Mouse (Mus musculus) stomach, postnatal 0 days (tissue): Measurements from ENCODE around the gene Olfr613. TPM values are rescaled to one million over a fixed set of nuclear protein-coding genes. Genes with fewer than 3 reads are reported as not detected.

Experiments
- ATAC-seq: fragments of 200-750 bp; cut with Nextera tagmentation; 2 replicates; pipeline ENCODE4 v1.8.0; 2017; ENCODE audit not compliant: low FRiP score, low TSS enrichment
- DNase-seq: peaks from one replicate; pipeline ENCODE4 v3.0.0-alpha.2; 2016; ENCODE audit warnings: low spot score
- H3K27ac ChIP-seq: fragments of 300-500 bp; sonication (generic); replicated peaks from 2 replicates; pipeline ENCODE4 v1.5.1; 2014; ENCODE audit warnings: mild to moderate bottlenecking, control low read depth
- H3K27me3 ChIP-seq: fragments of 300-500 bp; sonication (generic); 2 replicates; pipeline ENCODE4 v1.6.1; 2014; ENCODE audit warnings: low read length; ENCODE audit not compliant: control insufficient read depth, insufficient read depth
- H3K36me3 ChIP-seq: fragments of 300-500 bp; sonication (generic); 2 replicates; pipeline ENCODE4 v1.6.1; 2014; ENCODE audit warnings: low read length, mixed read lengths; ENCODE audit not compliant: control insufficient read depth, insufficient read depth
- H3K4me1 ChIP-seq: fragments of 300-500 bp; sonication (generic); replicated peaks from 2 replicates; pipeline ENCODE4 v1.6.1; 2014; ENCODE audit warnings: antibody characterized with exemption; ENCODE audit not compliant: control insufficient read depth, insufficient read depth
- H3K4me2 ChIP-seq: fragments of 300-500 bp; sonication (generic); replicated peaks from 2 replicates; pipeline ENCODE4 v1.6.1; 2014; ENCODE audit warnings: low read depth, mild to moderate bottlenecking, control low read depth, moderate library complexity
- H3K4me3 ChIP-seq: fragments of 300-500 bp; sonication (generic); 2 replicates; pipeline ENCODE4 v1.5.1; 2014; ENCODE audit warnings: low read depth, low read length, control low read depth
- H3K9ac ChIP-seq: fragments of 300-500 bp; sonication (generic); 2 replicates; pipeline ENCODE4 v1.6.1; 2014; ENCODE audit warnings: mild to moderate bottlenecking, low read length, control low read depth, mixed read lengths
- H3K9me3 ChIP-seq: fragments of 300-500 bp; sonication (generic); 2 replicates; pipeline ENCODE4 v1.6.1; 2016; ENCODE audit warnings: low read length; ENCODE audit not compliant: control insufficient read depth
- CTCF ChIP-seq: IDR thresholded peaks from 2 replicates; pipeline ENCODE4 v1.5.1; 2016; ENCODE audit warnings: antibody characterized with exemption, low read depth, mild to moderate bottlenecking, moderate library complexity
- EP300 ChIP-seq: optimal IDR thresholded peaks from 2 replicates; pipeline ENCODE3; 2016; ENCODE audit warnings: antibody characterized with exemption
- WGBS: fragments of 180-500 bp; shearing (Covaris S2); extraction: QIAGEN DNeasy Blood & Tissue Kit; methylation state at CpG from one replicate; pipeline ENCODE4 v1.1.7; 2014; 5-methylcytosine and 5-hydroxymethylcytosine counted together
- microRNA-seq: library from miRNA; unstranded; fragments of <30 nt; microRNA quantifications from one replicate; pipeline ENCODE4, GENCODE M21; 2016
- polyA plus RNA-seq: library from polyadenylated mRNA; unstranded; fragments of >200 nt; fragmentation: Nextera tagmentation; extraction: Ambion mirVana; gene quantifications from 2 replicates; pipeline ENCODE4 v1.2.1, GENCODE M21; 2015

The Olfr613 gene
- polyA plus RNA-seq, 1 experiment from 2014 or later = not detected

DNA sequence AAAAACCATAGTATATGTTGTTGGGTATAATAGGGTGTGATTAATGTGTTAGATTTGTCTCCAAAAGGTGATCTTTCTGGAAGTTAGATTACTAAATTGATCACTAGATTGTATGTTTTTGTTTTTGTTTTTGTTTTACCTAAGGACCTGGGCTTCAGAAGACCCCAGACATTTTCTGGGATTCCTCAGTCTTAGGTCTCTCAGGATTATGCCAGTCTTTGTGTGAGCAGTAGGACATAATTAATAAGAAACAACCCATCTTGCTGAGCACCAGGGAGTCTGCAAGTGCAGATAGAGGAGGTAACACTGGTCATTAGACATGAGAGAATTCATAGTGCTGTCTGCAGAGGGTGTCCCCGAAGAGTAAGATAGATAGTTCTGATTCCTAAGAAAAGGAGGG lies 24.9 kb downstream of the Olfr613 start, which contains the start of gene Olfr617:
Gene Olfr617, plus strand, starts transcription at position 301 of the 400 bp plus-strand sequence.
- Histone ChIP-seq H3K27me3 (no peaks in the 10 kb centered on the region), H3K36me3 (no peaks in the 10 kb centered on the region), H3K27ac (no peak within 1 kb of the TSS), H3K4me1 (no peaks in the 10 kb centered on the region), H3K9me3 (no peaks in the 10 kb centered on the region), H3K9ac (no peak within 1 kb of the TSS), H3K4me3 (no peak within 1 kb of the TSS), H3K4me2 (no peak within 1 kb of the TSS)
- TF ChIP-seq EP300 (no peak), CTCF (no peak)
- WGBS = 91% methylated on average over 1 of the region's 1 CpGs
- DNase-seq (no peak), ATAC-seq (no peak)

DNA sequence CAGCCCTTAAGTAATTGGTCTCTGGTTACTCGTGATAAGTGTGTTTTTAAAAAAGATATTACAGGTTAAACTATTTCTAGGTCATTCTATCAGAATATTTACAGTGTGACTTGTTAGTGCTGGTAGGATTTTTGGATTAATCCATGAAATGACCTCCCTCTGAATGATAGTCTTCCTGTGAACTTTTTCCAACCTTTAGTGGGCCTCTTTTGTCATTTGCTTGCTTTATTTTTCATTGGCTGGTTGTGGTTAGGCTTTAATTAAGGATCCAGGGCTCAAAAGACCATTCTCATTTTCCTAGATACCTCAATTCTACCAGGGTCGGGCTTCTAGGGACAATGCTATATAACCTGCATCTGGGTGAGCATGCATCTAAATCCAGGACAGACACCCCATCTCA lies 41.9 kb downstream of the Olfr613 start, which contains the start of gene Olfr618:
Gene Olfr618, plus strand, starts transcription at position 301 of the 400 bp plus-strand sequence.
- no peaks in the 10 kb centered on the region for H3K36me3 ChIP-seq
- no peak within 1 kb of the TSS for H3K4me3 ChIP-seq
- no peak for DNase-seq
- 54% methylated on average over 2 of the region's 2 CpGs for WGBS
- no peak for TF ChIP-seq EP300
- no peak for TF ChIP-seq CTCF
- no peak within 1 kb of the TSS for H3K27ac ChIP-seq
- no peaks in the 10 kb centered on the region for H3K4me1 ChIP-seq
- no peak within 1 kb of the TSS for H3K4me2 ChIP-seq
- ATAC-seq = no peak
- H3K9ac ChIP-seq = no peak within 1 kb of the TSS
- H3K27me3 ChIP-seq = no peaks in the 10 kb centered on the region
- H3K9me3 ChIP-seq = no peaks in the 10 kb centered on the region

DNA sequence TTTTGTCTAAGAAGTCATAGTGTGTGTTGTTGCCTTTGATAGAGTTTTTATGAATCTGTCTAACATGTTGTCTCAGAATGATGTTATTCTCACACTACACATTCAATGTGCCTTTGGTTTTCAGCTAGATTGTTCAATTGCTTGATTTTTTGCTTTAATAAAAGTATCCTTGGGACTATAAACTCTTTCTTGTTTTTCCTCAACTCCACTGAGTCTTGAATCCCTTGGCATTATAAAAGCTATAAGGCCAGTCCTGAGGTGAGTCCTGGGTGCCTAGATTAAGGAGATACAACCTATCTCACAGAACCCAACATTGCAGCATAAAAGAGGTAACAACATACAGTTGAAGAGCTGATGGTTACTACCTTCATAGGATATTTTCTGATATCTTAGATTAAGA lies 52.4 kb downstream of the Olfr613 start, which contains the start of gene Olfr619:
Gene Olfr619, plus strand, starts transcription at position 301 of the 400 bp plus-strand sequence.
- no peak for ATAC-seq
- Histone ChIP-seq H3K27ac (no peak within 1 kb of the TSS), H3K4me2 (no peak within 1 kb of the TSS), H3K27me3 (no peaks in the 10 kb centered on the region), H3K9ac (no peak within 1 kb of the TSS), H3K4me3 (no peak within 1 kb of the TSS), H3K36me3 (no peaks in the 10 kb centered on the region), H3K4me1 (no peaks in the 10 kb centered on the region), H3K9me3 (no peaks in the 10 kb centered on the region)
- no peak for TF ChIP-seq EP300
- TF ChIP-seq CTCF = no peak
- no peak for DNase-seq

Small RNA genes lying within 50 kb of the gene (microRNA-seq; reads per million reads assigned to microRNA genes)
- gene Gm26506 = not detected

Other genes with a start within 250 kb of the Olfr613 start
- not detected in 2 replicates for gene Olfr596, start 242.4 kb upstream of the Olfr613 start, polyA plus RNA-seq
- gene Olfr597, start 231.8 kb upstream of the Olfr613 start, polyA plus RNA-seq = not detected in 2 replicates
- gene Olfr598, start 224.5 kb upstream of the Olfr613 start, polyA plus RNA-seq = not detected in 2 replicates
- not detected in 2 replicates for gene Olfr599, start 212.2 kb upstream of the Olfr613 start, polyA plus RNA-seq
- gene Olfr600, start 198.4 kb upstream of the Olfr613 start, polyA plus RNA-seq = not detected in 2 replicates
- gene Olfr601, start 185.4 kb upstream of the Olfr613 start, polyA plus RNA-seq = not detected in 2 replicates
- gene Olfr603, start 161.9 kb upstream of the Olfr613 start, polyA plus RNA-seq = not detected in 2 replicates
- gene Usp17lc, start 133.0 kb upstream of the Olfr613 start, polyA plus RNA-seq = not detected in 2 replicates
- not detected in 2 replicates for gene Olfr605, start 102.6 kb upstream of the Olfr613 start, polyA plus RNA-seq
- not detected in 2 replicates for gene Olfr606, start 99.0 kb upstream of the Olfr613 start, polyA plus RNA-seq
- not detected in 2 replicates for gene Olfr607, start 83.9 kb upstream of the Olfr613 start, polyA plus RNA-seq
- gene Olfr608, start 78.2 kb upstream of the Olfr613 start, polyA plus RNA-seq = not detected in 2 replicates
- not detected in 2 replicates for gene Olfr609, start 50.0 kb upstream of the Olfr613 start, polyA plus RNA-seq
- not detected in 2 replicates for gene Olfr610, start 36.0 kb upstream of the Olfr613 start, polyA plus RNA-seq
- not detected in 2 replicates for gene Olfr611, start 27.2 kb upstream of the Olfr613 start, polyA plus RNA-seq
- not detected in 2 replicates for gene Olfr612, start 5.4 kb upstream of the Olfr613 start, polyA plus RNA-seq
- not detected in 2 replicates for gene Olfr615, start 8.0 kb downstream of the Olfr613 start, polyA plus RNA-seq
- not detected in 2 replicates for gene Olfr616, start 21.1 kb downstream of the Olfr613 start, polyA plus RNA-seq
- not detected in 2 replicates for gene Olfr617, start 25.0 kb downstream of the Olfr613 start, polyA plus RNA-seq
- gene Olfr618, start 42.0 kb downstream of the Olfr613 start, polyA plus RNA-seq = 0.10 and 0.22 TPM in 2 replicates
- gene Olfr619, start 52.5 kb downstream of the Olfr613 start, polyA plus RNA-seq = not detected in 2 replicates
- 0.10 TPM in 1 of 2 replicates, not detected in the other for gene Olfr620, start 64.5 kb downstream of the Olfr613 start, polyA plus RNA-seq
- gene Olfr622, start 94.6 kb downstream of the Olfr613 start, polyA plus RNA-seq = not detected in 2 replicates
- not detected in 2 replicates for gene Olfr623, start 115.6 kb downstream of the Olfr613 start, polyA plus RNA-seq
- 0.02 TPM in 1 of 2 replicates, not detected in the other for gene Olfr624, start 123.1 kb downstream of the Olfr613 start, polyA plus RNA-seq
- gene Olfr625-ps1, start 134.6 kb downstream of the Olfr613 start, polyA plus RNA-seq = not detected in 2 replicates
- not detected in 2 replicates for gene Olfr243, start 166.6 kb downstream of the Olfr613 start, polyA plus RNA-seq
- gene Olfr628, start 182.3 kb downstream of the Olfr613 start, polyA plus RNA-seq = not detected in 2 replicates
- gene Olfr629, start 196.9 kb downstream of the Olfr613 start, polyA plus RNA-seq = not detected in 2 replicates
- gene Olfr630, start 209.3 kb downstream of the Olfr613 start, polyA plus RNA-seq = not detected in 2 replicates
- not detected in 2 replicates for gene Olfr69, start 223.5 kb downstream of the Olfr613 start, polyA plus RNA-seq
- 0.02 TPM in 1 of 2 replicates, not detected in the other for gene Olfr68, start 231.6 kb downstream of the Olfr613 start, polyA plus RNA-seq
- gene Olfr67, start 243.7 kb downstream of the Olfr613 start, polyA plus RNA-seq = not detected in 2 replicates